Mouse (Mus musculus) adrenal gland, postnatal 25 days (tissue): ENCODE measurements around the gene Lin7b. TPM values are rescaled to one million over a fixed set of nuclear protein-coding genes. Genes with fewer than 3 reads are reported as not detected.
"Not testable (repeated sequence)": the region's sequence is repeated elsewhere in the genome, so short reads cannot be mapped to it uniquely, and the experiment has no call there.

Experiments
- DNase-seq: peaks from one replicate; pipeline ENCODE4 v3.0.0; 2021; ENCODE audit warnings: mixed read lengths
- total RNA-seq: library from RNA; stranded (reverse); gene quantifications from 2 replicates; pipeline ENCODE4 v1.2.3, GENCODE M21; 2021

Gene Lin7b
- total RNA-seq, 1 experiment from 2014 or later = 8.7 TPM

- peak; percentile 100 for DNase-seq
Observed at GRCm38 (mm10) chr7:45395578-45396336, 25.4 kb upstream of the Lin7b start, which contains the start of gene Snrnp70. Gene Snrnp70, minus strand, starts transcription at chr7:45395742.

GRCm38 (mm10) chr7:45395129-45395541, 24.8 kb upstream of the Lin7b start:
- no peak for DNase-seq

- no peak for DNase-seq
Observed at GRCm38 (mm10) chr7:45386077-45386476, 15.7 kb upstream of the Lin7b start.

GRCm38 (mm10) chr7:45376057-45376456, 5.7 kb upstream of the Lin7b start:
- no peak for DNase-seq

GRCm38 (mm10) chr7:45374620-45375019, 4.2 kb upstream of the Lin7b start:
- no peak for DNase-seq

GRCm38 (mm10) chr7:45372371-45372770, 2.0 kb upstream of the Lin7b start:
- no peak for DNase-seq

- no peak for DNase-seq
Observed at GRCm38 (mm10) chr7:45369836-45370474, 428 bp downstream of the Lin7b start.

GRCm38 (mm10) chr7:45369022-45369745, 1.2 kb downstream of the Lin7b start:
- DNase-seq = no peak

- DNase-seq = no peak
Observed at GRCm38 (mm10) chr7:45368178-45368577, 2.2 kb downstream of the Lin7b start.

GRCm38 (mm10) chr7:45367020-45367880, 3.1 kb downstream of the Lin7b start:
- DNase-seq = peak; percentile 98

GRCm38 (mm10) chr7:45366652-45367019, 3.7 kb downstream of the Lin7b start, which contains the start of gene Ppfia3:
Gene Ppfia3, minus strand, starts transcription at chr7:45367019.
- no peak for DNase-seq

GRCm38 (mm10) chr7:45365742-45366651, 4.4 kb downstream of the Lin7b start:
- DNase-seq = peak; percentile 70

- DNase-seq = no peak
Observed at GRCm38 (mm10) chr7:45363983-45364382, 6.4 kb downstream of the Lin7b start.

- DNase-seq = no peak
Observed at GRCm38 (mm10) chr7:45362801-45363200, 7.6 kb downstream of the Lin7b start.

- peak; percentile 75 for DNase-seq
Observed at GRCm38 (mm10) chr7:45361243-45361804, 9.1 kb downstream of the Lin7b start.

- no peak for DNase-seq
Observed at GRCm38 (mm10) chr7:45360404-45361125, 9.8 kb downstream of the Lin7b start.

- DNase-seq = not testable (repeated sequence)
Observed at GRCm38 (mm10) chr7:45359081-45359480, 11.3 kb downstream of the Lin7b start.

GRCm38 (mm10) chr7:45356087-45356486, 14.3 kb downstream of the Lin7b start:
- DNase-seq = no peak

GRCm38 (mm10) chr7:45355318-45356020, 14.9 kb downstream of the Lin7b start:
- no peak for DNase-seq
